Mouse (Mus musculus) liver, adult 2 months (tissue): ENCODE results near the gene Fastkd3. TPM values are rescaled to one million over a fixed set of nuclear protein-coding genes. Genes with fewer than 3 reads are reported as not detected.

Source experiments
- DNase-seq: peaks from one replicate; pipeline ENCODE4 v3.0.0-alpha.2; 2011; ENCODE audit warnings: low read depth, low spot score; ENCODE audit errors: extremely low read depth
- H3K27ac ChIP-seq: fragments of 200-500 bp; replicated peaks from 2 replicates; pipeline ENCODE4 v1.5.1; 2012; ENCODE audit warnings: low read depth, mild to moderate bottlenecking, control low read depth, inconsistent platforms, low read length; ENCODE audit not compliant: insufficient read depth
- H3K27me3 ChIP-seq: fragments of 200-500 bp; 2 replicates; pipeline ENCODE4 v1.6.1; 2012; ENCODE audit warnings: mild to moderate bottlenecking, moderate library complexity, low read length, inconsistent platforms; ENCODE audit not compliant: control insufficient read depth, insufficient read depth
- H3K36me3 ChIP-seq: fragments of 200-500 bp; 2 replicates; pipeline ENCODE4 v1.6.1; 2012; ENCODE audit warnings: low read length, inconsistent platforms; ENCODE audit not compliant: control insufficient read depth, insufficient read depth
- H3K4me1 ChIP-seq: fragments of 200-500 bp; 2 replicates; pipeline ENCODE4 v1.6.1; 2011; ENCODE audit warnings: low read length; ENCODE audit not compliant: control insufficient read depth, insufficient read depth
- H3K4me3 ChIP-seq: fragments of 200-500 bp; 2 replicates; pipeline ENCODE4 v1.5.1; 2011; ENCODE audit warnings: low read depth, mild to moderate bottlenecking, control low read depth, low read length, moderate library complexity; ENCODE audit not compliant: insufficient read depth
- H3K79me2 ChIP-seq: fragments of 200-500 bp; 2 replicates; pipeline ENCODE4 v1.6.1; 2012; ENCODE audit warnings: inconsistent platforms, mild to moderate bottlenecking, low read length, moderate library complexity; ENCODE audit not compliant: control insufficient read depth, insufficient read depth
- H3K9ac ChIP-seq: fragments of 200-500 bp; 2 replicates; pipeline ENCODE4 v1.6.1; 2012; ENCODE audit warnings: low read depth, mild to moderate bottlenecking, control low read depth, inconsistent platforms, low read length
- CTCF ChIP-seq: fragments of 200-500 bp; IDR thresholded peaks from 2 replicates; pipeline ENCODE4 v1.5.1; 2011; ENCODE audit warnings: low read depth, low read length, control low read depth
- POLR2A ChIP-seq: fragments of 200-500 bp; IDR thresholded peaks from 2 replicates; pipeline ENCODE4 v1.6.1; 2011; ENCODE audit warnings: low read length, control low read depth; ENCODE audit not compliant: insufficient read depth; ENCODE audit errors: extremely low read depth
- WGBS: fragments of 180-500 bp; shearing (Covaris S2); methylation state at CpG from one replicate; pipeline ENCODE4 v1.1.7; 2018; 5-methylcytosine and 5-hydroxymethylcytosine counted together
- polyA plus RNA-seq: library from polyadenylated mRNA; depleted of rRNA; stranded (reverse); fragments of >200 nt; gene quantifications from 2 replicates; pipeline ENCODE4 v1.2.3, GENCODE M21; 2012; rRNA removed
- total RNA-seq: library from RNA; depleted of rRNA; stranded (reverse); fragments of >200 nt; gene quantifications from 2 replicates; pipeline ENCODE4 v1.2.3, GENCODE M21; 2014; rRNA removed

Gene Fastkd3
- total and polyA plus RNA-seq, 2 experiments = 3.2 to 7.1 TPM

GRCm38 (mm10) chr13:68601184-68601583 lies 19.1 kb downstream of the Fastkd3 start:
- peak; percentile 46; the same call in 1 of the 2 replicates for TF ChIP-seq CTCF
- no peak for TF ChIP-seq POLR2A
- Histone ChIP-seq H3K27ac (no peak overlapping the region), H3K79me2 (no peaks in the 10 kb centered on the region), H3K9ac (no peak overlapping the region), H3K36me3 (no peaks in the 10 kb centered on the region), H3K27me3 (no peaks in the 10 kb centered on the region), H3K4me3 (no peak overlapping the region), H3K4me1 (no peaks in the 10 kb centered on the region; the same call in 1 of the 2 replicates)
- no peak for DNase-seq
- WGBS = 30% methylated on average over 6 of the region's 6 CpGs

GRCm38 (mm10) chr13:68603085-68603484 lies 21.1 kb downstream of the Fastkd3 start:
- WGBS = 80% methylated on average over 6 of the region's 6 CpGs
- H3K27me3 ChIP-seq = no peaks in the 10 kb centered on the region
- H3K27ac ChIP-seq = no peak overlapping the region
- no peaks in the 10 kb centered on the region for H3K36me3 ChIP-seq
- H3K4me1 ChIP-seq = no peaks in the 10 kb centered on the region; the same call in 1 of the 2 replicates
- H3K4me3 ChIP-seq = no peak overlapping the region
- no peak for DNase-seq
- no peaks in the 10 kb centered on the region for H3K79me2 ChIP-seq
- H3K9ac ChIP-seq = no peak overlapping the region
- no peak for TF ChIP-seq POLR2A
- TF ChIP-seq CTCF = no peak

- Histone ChIP-seq H3K79me2 (no peaks in the 10 kb centered on the region), H3K27ac (no peak overlapping the region), H3K36me3 (no peaks in the 10 kb centered on the region), H3K4me3 (peak overlapping the region; percentile 45; the same call in 1 of the 2 replicates), H3K9ac (peak overlapping the region; percentile 12), H3K4me1 (no peaks in the 10 kb centered on the region; the same call in 1 of the 2 replicates), H3K27me3 (no peaks in the 10 kb centered on the region)
- WGBS = 4% methylated on average over 9 of the region's 11 CpGs
- DNase-seq = peak; percentile 75
- TF ChIP-seq CTCF (0 out of 2 replicates have a peak, but pooled peaks have one; percentile 11), POLR2A (no peak)
These were observed 23.7 kb downstream of the Fastkd3 start for GRCm38 (mm10) chr13:68605689-68606126.

DNA sequence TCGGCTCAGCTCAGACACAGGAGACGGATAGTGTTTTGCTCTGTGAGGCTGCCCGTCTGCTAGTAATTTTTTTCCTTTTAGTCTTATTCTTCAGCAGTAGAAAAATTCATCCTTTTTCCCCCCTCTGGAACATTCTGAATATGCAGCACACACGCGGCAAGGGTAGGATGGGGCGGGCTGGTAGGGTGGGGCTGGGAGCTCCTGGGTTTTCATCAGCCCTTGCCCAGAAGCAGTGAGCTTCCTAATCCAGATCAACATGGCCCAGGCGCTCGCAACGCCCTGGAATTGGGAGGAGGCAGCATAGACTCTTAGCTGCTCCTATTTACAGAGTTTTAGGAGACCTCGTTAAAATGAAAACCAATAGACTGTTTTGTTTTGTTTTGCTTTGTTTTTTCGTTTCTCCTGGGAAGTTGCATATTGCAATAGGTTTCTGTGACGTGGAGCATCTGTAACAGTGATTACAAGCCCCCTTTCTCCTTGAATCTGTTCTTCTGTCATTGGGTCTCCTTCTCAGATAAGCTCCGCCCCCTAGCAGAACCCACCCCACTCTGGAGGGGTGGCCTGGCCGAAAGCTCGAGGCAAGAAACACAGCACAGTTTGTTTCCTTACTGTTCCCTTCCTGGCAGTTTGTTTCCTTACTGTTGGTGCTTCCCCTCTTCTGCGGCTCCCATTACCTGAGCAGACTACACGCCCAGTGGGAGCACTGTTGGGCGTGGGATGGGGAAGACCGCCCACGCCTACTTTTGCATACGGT lies 25.8 kb downstream of the Fastkd3 start:
- 59% methylated on average over 21 of the region's 21 CpGs for WGBS
- H3K4me3 ChIP-seq = no peak overlapping the region
- TF ChIP-seq CTCF (no peak), POLR2A (no peak)
- H3K27me3 ChIP-seq = no peaks in the 10 kb centered on the region
- no peak overlapping the region for H3K27ac ChIP-seq
- no peaks in the 10 kb centered on the region; the same call in 1 of the 2 replicates for H3K4me1 ChIP-seq
- H3K36me3 ChIP-seq = no peaks in the 10 kb centered on the region
- no peak overlapping the region for H3K9ac ChIP-seq
- no peak for DNase-seq
- H3K79me2 ChIP-seq = no peaks in the 10 kb centered on the region

DNA sequence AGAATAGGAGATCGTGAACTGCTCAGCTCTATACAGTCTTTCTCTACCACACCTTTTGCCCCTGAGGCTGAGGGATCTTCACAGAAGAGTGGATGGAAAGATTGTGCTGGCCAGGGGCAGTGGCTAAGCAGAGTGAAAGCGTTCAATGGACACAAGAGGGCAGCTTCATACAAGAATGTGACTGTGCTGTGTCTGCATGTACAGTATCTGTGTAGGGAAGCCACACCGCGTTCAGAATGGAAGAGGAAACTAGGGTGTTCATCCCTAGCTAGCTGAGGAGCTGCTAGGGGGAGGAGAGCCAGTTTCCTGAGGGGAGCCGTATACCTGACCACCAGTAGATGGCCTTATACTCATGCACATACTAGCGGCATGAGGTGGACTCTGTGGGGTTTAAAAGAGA lies 40.8 kb downstream of the Fastkd3 start:
- H3K27me3 ChIP-seq = 0 out of 2 replicates have a peak, but pooled peaks cover 3% of the 10 kb centered on the region
- peak; percentile 15 for DNase-seq
- no peaks in the 10 kb centered on the region for H3K36me3 ChIP-seq
- H3K79me2 ChIP-seq = no peaks in the 10 kb centered on the region
- H3K9ac ChIP-seq = no peak overlapping the region
- H3K4me1 ChIP-seq = 0 out of 2 replicates have a peak, but pooled peaks cover 2% of the 10 kb centered on the region
- no peak overlapping the region for H3K4me3 ChIP-seq
- H3K27ac ChIP-seq = no peak overlapping the region
- TF ChIP-seq POLR2A = no peak
- no peak for TF ChIP-seq CTCF
- WGBS = 60% methylated on average over 6 of the region's 6 CpGs

DNA sequence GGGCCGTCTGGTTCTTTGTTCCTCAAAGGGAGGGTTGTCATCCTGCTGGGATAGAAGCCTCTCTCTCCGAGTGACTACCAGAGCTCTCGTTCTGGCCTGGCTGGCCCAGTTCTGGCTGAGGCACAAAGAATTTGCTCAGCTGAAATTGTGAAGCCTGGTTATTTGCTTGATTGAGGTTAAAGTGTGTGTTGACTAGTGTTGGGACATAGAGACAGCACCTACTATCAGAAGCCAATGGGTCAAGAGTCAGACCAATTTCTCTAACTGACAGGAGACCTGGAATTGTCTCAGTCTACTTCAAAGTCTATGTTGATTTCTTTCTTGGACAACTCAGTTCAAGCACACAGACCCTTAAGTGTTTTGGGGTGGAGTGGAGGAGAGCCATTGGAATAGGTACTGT lies 45.0 kb downstream of the Fastkd3 start:
- peak; percentile 92 for DNase-seq
- 19% methylated on average over 3 of the region's 3 CpGs for WGBS
- no peak overlapping the region for H3K4me3 ChIP-seq
- H3K9ac ChIP-seq = no peak overlapping the region
- TF ChIP-seq POLR2A (no peak), CTCF (no peak)
- no peaks in the 10 kb centered on the region for H3K36me3 ChIP-seq
- H3K79me2 ChIP-seq = no peaks in the 10 kb centered on the region
- no peak overlapping the region for H3K27ac ChIP-seq
- H3K27me3 ChIP-seq = 0 out of 2 replicates have a peak, but pooled peaks cover 3% of the 10 kb centered on the region
- H3K4me1 ChIP-seq = 0 out of 2 replicates have a peak, but pooled peaks cover 2% of the 10 kb centered on the region

Other genes with a start within 250 kb of the Fastkd3 start
- gene Mtrr, start 85 bp upstream of the Fastkd3 start, total RNA-seq = 6.8 and 7.0 TPM in 2 replicates
- gene Mtrr, start 85 bp upstream of the Fastkd3 start, polyA plus RNA-seq = 4.8 and 5.1 TPM in 2 replicates
- not detected in 2 replicates for gene 1700001L19Rik, start 15.2 kb downstream of the Fastkd3 start, total RNA-seq
- not detected in 2 replicates for gene 1700001L19Rik, start 15.2 kb downstream of the Fastkd3 start, polyA plus RNA-seq